Mouse (Mus musculus): ENCODE data around the gene Neurl4. TPM values are rescaled to one million over a fixed set of nuclear protein-coding genes. Genes with fewer than 3 reads are reported as not detected.

The Neurl4 gene
- total RNA-seq, 2 experiments from 2014 or later: 122 to 125 TPM

GRCm38 (mm10) chr11:69872451-69872850 is 28.4 kb upstream of the Neurl4 start:
- Histone ChIP-seq H3K4me3 (no peak overlapping the region), H3K27ac (no peak overlapping the region)
- TF ChIP-seq CTCF (conservative IDR thresholded peaks at IDR 0.05): no peak
- no peak for DNase-seq (ENCODE audit: low spot score in 2 of 2)

- peak; percentile 44 to 61 for DNase-seq (ENCODE audit: low spot score in 2 of 2)
- Histone ChIP-seq H3K27ac (peak overlapping the region; percentile 60), H3K4me3 (no peak overlapping the region)
- no peak for TF ChIP-seq CTCF (conservative IDR thresholded peaks at IDR 0.05)
These were observed 24.7 kb upstream of the Neurl4 start for GRCm38 (mm10) chr11:69876186-69876585.

GRCm38 (mm10) chr11:69876867-69877266 is 24.0 kb upstream of the Neurl4 start:
- peak overlapping the region; percentile 9; the same call in 1 of the 2 replicates for H3K4me3 ChIP-seq
- DNase-seq (ENCODE audit: low spot score in 2 of 2): peak; percentile 78 to 85
- TF ChIP-seq CTCF (conservative IDR thresholded peaks at IDR 0.05): peak; percentile 92
- H3K27ac ChIP-seq: peak overlapping the region; percentile 60; the same call in 1 of the 2 replicates

- peak within 1 kb of the TSS; percentile 60; the same call in 1 of the 2 replicates for H3K27ac ChIP-seq
- TF ChIP-seq CTCF (conservative IDR thresholded peaks at IDR 0.05): no peak
- DNase-seq (ENCODE audit: low spot score in 2 of 2): no peak
- peak within 1 kb of the TSS; percentile 9; the same call in 1 of the 2 replicates for H3K4me3 ChIP-seq
These were observed 23.0 kb upstream of the Neurl4 start, which contains the start of gene Tmem95 for GRCm38 (mm10) chr11:69877878-69878277. Tmem95 (minus strand) TSS chr11:69878018.

- no peak for TF ChIP-seq CTCF (conservative IDR thresholded peaks at IDR 0.05)
- Histone ChIP-seq H3K27ac (no peak overlapping the region), H3K4me3 (no peak overlapping the region)
- no peak for DNase-seq (ENCODE audit: low spot score in 2 of 2)
These were observed 22.5 kb upstream of the Neurl4 start for GRCm38 (mm10) chr11:69878399-69878798.

GRCm38 (mm10) chr11:69878952-69879351 is 21.9 kb upstream of the Neurl4 start:
- no peak for DNase-seq (ENCODE audit: low spot score in 2 of 2)
- H3K27ac ChIP-seq: no peak overlapping the region
- H3K4me3 ChIP-seq: no peak overlapping the region
- no peak for TF ChIP-seq CTCF (conservative IDR thresholded peaks at IDR 0.05)

- no peak overlapping the region; the same call in 1 of the 2 replicates for H3K4me3 ChIP-seq
- no peak overlapping the region for H3K27ac ChIP-seq
- no peak for DNase-seq (ENCODE audit: low spot score in 2 of 2)
- no peak for TF ChIP-seq CTCF (conservative IDR thresholded peaks at IDR 0.05)
These were observed 21.2 kb upstream of the Neurl4 start for GRCm38 (mm10) chr11:69879711-69880110.

GRCm38 (mm10) chr11:69880506-69880852 is 20.4 kb upstream of the Neurl4 start:
- no peak for DNase-seq (ENCODE audit: low spot score in 2 of 2)
- Histone ChIP-seq H3K4me3 (peak overlapping the region; percentile 64), H3K27ac (peak overlapping the region; percentile 86)
- TF ChIP-seq CTCF (conservative IDR thresholded peaks at IDR 0.05): peak; percentile 83

GRCm38 (mm10) chr11:69880853-69881603 is 19.8 kb upstream of the Neurl4 start, which contains the start of gene Kctd11:
Kctd11 (minus strand) TSS chr11:69881406.
- Histone ChIP-seq H3K4me3 (peak within 1 kb of the TSS; percentile 64), H3K27ac (peak within 1 kb of the TSS; percentile 86)
- TF ChIP-seq CTCF (conservative IDR thresholded peaks at IDR 0.05): peak; percentile 49
- peak; percentile 58 to 69 for DNase-seq (ENCODE audit: low spot score in 2 of 2)

- Histone ChIP-seq H3K27ac (peak overlapping the region; percentile 86), H3K4me3 (peak overlapping the region; percentile 64)
- no peak for TF ChIP-seq CTCF (conservative IDR thresholded peaks at IDR 0.05)
These were observed 18.8 kb upstream of the Neurl4 start for GRCm38 (mm10) chr11:69881787-69882670.

GRCm38 (mm10) chr11:69883066-69883465 is 17.8 kb upstream of the Neurl4 start:
- Histone ChIP-seq H3K4me3 (no peak overlapping the region), H3K27ac (no peak overlapping the region)
- no peak for DNase-seq (ENCODE audit: low spot score in 2 of 2)
- TF ChIP-seq CTCF (conservative IDR thresholded peaks at IDR 0.05): peak; percentile 69

More at GRCm38 (mm10) chr11:69881787-69882670, 18.8 kb upstream of the Neurl4 start:
- DNase-seq (ENCODE audit: low spot score in 2 of 2): no peak

- no peak for DNase-seq (ENCODE audit: low spot score in 2 of 2)
- Histone ChIP-seq H3K4me3 (no peak overlapping the region), H3K27ac (no peak overlapping the region)
- TF ChIP-seq CTCF (conservative IDR thresholded peaks at IDR 0.05): no peak
These were observed 17.2 kb upstream of the Neurl4 start for GRCm38 (mm10) chr11:69883527-69884151.

All from layer of hippocampus, adult 2 months (tissue).